ENCODE assay signal across 15 mouse cellular contexts in the genomic region with DNA sequence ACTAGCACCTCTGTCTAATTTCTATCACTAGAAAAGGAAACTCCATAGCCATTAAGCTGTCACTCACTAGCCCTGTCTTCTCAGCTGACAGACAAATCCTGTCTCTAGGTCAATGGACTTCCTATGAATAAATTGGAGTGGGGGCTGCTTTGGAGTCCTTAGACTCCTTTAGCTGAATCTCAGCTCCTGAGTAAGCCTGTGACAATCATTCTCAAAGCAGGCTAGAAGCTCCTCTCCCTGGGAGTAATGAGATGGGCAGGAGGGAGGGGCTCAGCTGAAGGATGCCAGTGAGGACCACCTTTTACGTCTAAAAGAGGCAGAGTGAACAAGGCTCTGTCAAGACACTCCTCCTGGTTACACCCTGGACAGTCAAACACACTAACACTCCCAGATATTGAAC. TPM values are rescaled to one million over a fixed set of nuclear protein-coding genes. Genes with fewer than 3 reads are reported as not detected.
DNase-seq lines count a peak whose midpoint lies in the region; ATAC-seq and TF ChIP-seq lines count a peak whose summit lies in the region.
"Had no signal": no experiment of that assay in that cellular context is flagged by ENCODE, and none has a peak within 500 bp of the region (broad histone marks: within the 10 kb centered on the region; RNA-seq: fewer than 3 reads in every experiment).

No protein-coding gene starts in this region.

- peak; percentile 83 for DNase-seq in heart, adult 11 months
- no peak for DNase-seq in kidney, adult 2 months
- DNase-seq in kidney, adult 11 months = no peak
- DNase-seq in lung, postnatal 0 days (ENCODE audit: low spot score) = no peak
- DNase-seq in lung, postnatal 36 days = no peak
- no peak for DNase-seq in hindbrain, embryonic 11.5 days (ENCODE audit: low spot score)
- DNase-seq: cerebellum, adult 2 months; gastrocnemius, postnatal 14 days; kidney, adult 8-10 months; liver, embryonic 13.5 days; lung, postnatal 14 days; right cerebral cortex, postnatal 14 days had no signal

- H3K9me3 ChIP-seq in heart, embryonic 12.5 days (replicated peaks) = no peaks in the 10 kb centered on the region
- H3K9me3 ChIP-seq in lung, postnatal 0 days (ENCODE audit: low read length) = no peaks in the 10 kb centered on the region
- no peaks in the 10 kb centered on the region for H3K9me3 ChIP-seq in hindbrain, embryonic 11.5 days (ENCODE audit: control insufficient read depth, low read length)
- H3K9me3 ChIP-seq: liver, embryonic 13.5 days; midbrain, embryonic 12.5 days had no signal

- ATAC-seq in heart, embryonic 12.5 days (ENCODE audit: insufficient number of reproducible peaks, low FRiP score) = no peak
- no peak for ATAC-seq in lung, postnatal 0 days
- no peak for ATAC-seq in hindbrain, embryonic 11.5 days (ENCODE audit: low FRiP score)
- ATAC-seq: hindbrain, embryonic 16.5 days had no signal

- no peak overlapping the region for H3K27ac ChIP-seq in heart, embryonic 12.5 days (ENCODE audit: poor library complexity, severe bottlenecking)
- peak overlapping the region; percentile 48 for H3K27ac ChIP-seq in kidney, adult 2 months (ENCODE audit: insufficient read depth, low read depth, low read length)
- no peak overlapping the region; the same call in none of the 2 replicates for H3K27ac ChIP-seq in lung, postnatal 0 days (ENCODE audit: low read length)
- no peak overlapping the region for H3K27ac ChIP-seq in hindbrain, embryonic 11.5 days (ENCODE audit: low read depth, low read length)
- H3K27ac ChIP-seq: liver, embryonic 13.5 days; midbrain, embryonic 12.5 days had no signal

- no peak for TF ChIP-seq POLR2A in kidney, adult 2 months (IDR thresholded peaks at IDR 0.05; ENCODE audit: low read depth, low read length)

- no peaks in the 10 kb centered on the region for H3K27me3 ChIP-seq in heart, embryonic 12.5 days (replicated peaks)
- H3K27me3 ChIP-seq in kidney, adult 2 months (replicated peaks; ENCODE audit: control insufficient read depth, insufficient read depth, low read length) = no peaks in the 10 kb centered on the region
- H3K27me3 ChIP-seq in lung, postnatal 0 days (replicated peaks; ENCODE audit: insufficient read depth, low read length) = no peaks in the 10 kb centered on the region
- peaks cover 8% of the 10 kb centered on the region for H3K27me3 ChIP-seq in hindbrain, embryonic 11.5 days (ENCODE audit: control insufficient read depth, insufficient read depth, low read length)

- no peak overlapping the region for H3K4me3 ChIP-seq in heart, embryonic 12.5 days
- no peak overlapping the region for H3K4me3 ChIP-seq in kidney, adult 2 months (ENCODE audit: insufficient read depth, low read depth, low read length)
- no peak overlapping the region for H3K4me3 ChIP-seq in lung, postnatal 0 days (ENCODE audit: low read depth, low read length)
- H3K4me3 ChIP-seq in hindbrain, embryonic 11.5 days (ENCODE audit: low read depth, low read length) = no peak overlapping the region
- H3K4me3 ChIP-seq: midbrain, embryonic 12.5 days had no signal

- peaks cover 7% of the 10 kb centered on the region for H3K4me1 ChIP-seq in heart, embryonic 12.5 days (replicated peaks)
- H3K4me1 ChIP-seq in kidney, adult 2 months (ENCODE audit: control insufficient read depth, insufficient read depth, low read length) = no peaks in the 10 kb centered on the region; the same call in 1 of the 2 replicates
- peaks cover 4% of the 10 kb centered on the region; the same call in 1 of the 2 replicates for H3K4me1 ChIP-seq in lung, postnatal 0 days (ENCODE audit: insufficient read depth, low read depth, low read length)
- H3K4me1 ChIP-seq in hindbrain, embryonic 11.5 days (replicated peaks; ENCODE audit: control insufficient read depth, insufficient read depth, low read length) = no peaks in the 10 kb centered on the region; the same call in 1 of the 2 replicates

- H3K9ac ChIP-seq in heart, embryonic 12.5 days = no peak overlapping the region
- no peak overlapping the region for H3K9ac ChIP-seq in lung, postnatal 0 days (replicated peaks; ENCODE audit: low read depth)
- H3K9ac ChIP-seq in hindbrain, embryonic 11.5 days (ENCODE audit: low read depth, low read length) = no peak overlapping the region
- H3K9ac ChIP-seq: liver, embryonic 13.5 days; midbrain, embryonic 12.5 days had no signal

- no peak for TF ChIP-seq EP300 in lung, postnatal 0 days (IDR thresholded peaks at IDR 0.05)

- no peaks in the 10 kb centered on the region for H3K36me3 ChIP-seq in heart, embryonic 12.5 days
- no peaks in the 10 kb centered on the region for H3K36me3 ChIP-seq in kidney, adult 2 months (ENCODE audit: control insufficient read depth, insufficient read depth, low read length)
- no peaks in the 10 kb centered on the region for H3K36me3 ChIP-seq in lung, postnatal 0 days (ENCODE audit: insufficient read depth, low read length)
- H3K36me3 ChIP-seq in hindbrain, embryonic 11.5 days (ENCODE audit: control insufficient read depth, insufficient read depth, low read length) = no peaks in the 10 kb centered on the region
- H3K36me3 ChIP-seq: liver, embryonic 13.5 days; midbrain, embryonic 12.5 days had no signal

- H3K4me2 ChIP-seq in heart, embryonic 12.5 days = no peak overlapping the region
- peak overlapping the region; percentile 98; the same call in 1 of the 2 replicates for H3K4me2 ChIP-seq in lung, postnatal 0 days (replicated peaks; ENCODE audit: low read depth, low read length)
- no peak overlapping the region for H3K4me2 ChIP-seq in hindbrain, embryonic 11.5 days (replicated peaks; ENCODE audit: low read depth, low read length)
- H3K4me2 ChIP-seq: midbrain, embryonic 12.5 days had no signal

- WGBS in heart, embryonic 12.5 days = 33% methylated on average over 1 of the region's 1 CpGs
- 79% methylated on average over 1 of the region's 1 CpGs for WGBS in kidney, adult 2 months
- WGBS in lung, postnatal 0 days = 29% methylated on average over 1 of the region's 1 CpGs
- 17% methylated on average over 1 of the region's 1 CpGs for WGBS in hindbrain, embryonic 11.5 days

- TF ChIP-seq CTCF in kidney, adult 2 months (conservative IDR thresholded peaks at IDR 0.05; ENCODE audit: insufficient read depth, insufficient read length, low read depth, low read length) = no peak
- TF ChIP-seq CTCF in lung, postnatal 0 days (IDR thresholded peaks at IDR 0.05) = no peak

RNA-seq across cellular contexts. Expression of gene Gch1, which starts 2.0 kb away (rescaled TPM):
- polyA plus RNA-seq in heart, embryonic 12.5 days (2016; fragmentation: Nextera tagmentation; extraction: Ambion mirVana) = 6.8 TPM in 2 replicates
- 1.9 and 2.5 TPM in 2 replicates for polyA plus RNA-seq in kidney, adult 2 months (2012; rRNA removed)
- polyA plus RNA-seq in lung, postnatal 0 days (2015; fragmentation: Nextera tagmentation; extraction: Ambion mirVana) = 9.7 and 11.6 TPM in 2 replicates
- polyA plus RNA-seq in hindbrain, embryonic 11.5 days (2014; fragmentation: Nextera tagmentation; extraction: Ambion mirVana) = 2.8 and 3.2 TPM in 2 replicates
